Mouse (Mus musculus) left cerebral cortex, postnatal 4 days (tissue): Measurements from ENCODE around the gene Sema3b. TPM values are rescaled to one million over a fixed set of nuclear protein-coding genes. Genes with fewer than 3 reads are reported as not detected.

Experiments used
- DNase-seq: peaks from one replicate; pipeline ENCODE4 v3.0.0-alpha.2; 2022
- intact Hi-C: fragments of 180-260 bp; cut with DNase I; formaldehyde crosslinking; loops from one replicate; pipeline ENCODE4 v1.15.1; 2025
- total RNA-seq, 2 experiments: library from RNA; stranded (reverse); gene quantifications; 2 replicates each; pipeline ENCODE4 v1.2.3; 2021

Sema3b gene
- total RNA-seq, 2 experiments from 2014 or later = 3.9 to 5.6 TPM

DNA sequence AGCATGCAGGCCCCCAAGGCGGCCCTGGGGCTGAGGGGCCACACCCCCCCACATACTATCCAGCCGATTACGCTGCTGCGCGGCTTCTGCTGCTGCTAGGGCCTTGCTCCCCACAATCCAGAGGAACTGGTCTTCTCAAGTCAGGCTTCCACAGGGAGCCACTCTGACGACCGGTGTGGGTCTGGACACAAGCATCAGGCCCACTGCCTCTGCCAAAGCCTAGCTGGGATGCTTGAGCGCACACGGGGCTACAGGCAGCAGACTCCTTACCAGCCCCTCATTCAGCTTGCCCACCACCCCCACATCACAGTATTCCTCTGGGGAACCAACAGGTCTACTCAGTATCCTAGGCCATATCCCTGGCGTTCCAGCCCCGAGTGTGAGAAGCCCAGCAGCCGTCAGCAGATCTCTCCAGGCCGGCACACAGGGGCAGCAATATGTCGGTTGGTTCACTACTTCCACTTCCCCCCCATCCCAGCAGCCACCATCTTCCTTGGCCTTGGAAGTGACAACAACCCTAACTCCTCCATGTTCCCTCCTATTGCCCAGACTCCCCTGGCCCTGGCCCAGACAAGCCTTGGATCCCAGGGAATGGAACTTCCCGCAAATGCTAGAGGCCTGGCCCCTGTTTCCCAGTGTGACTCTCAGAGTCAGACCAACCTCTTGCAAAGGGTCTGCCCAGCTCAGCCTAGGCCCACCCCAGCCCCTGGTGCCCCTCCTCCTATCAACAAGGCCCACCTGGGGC lies 24.8 kb upstream of the Sema3b start:
- peak; percentile 38 for DNase-seq
- intact Hi-C loops = no loop called here

- peak; percentile 54 for DNase-seq
- intact Hi-C loops = no loop called here
Observed at GRCm38 (mm10) chr9:107633091-107633660, 24.1 kb upstream of the Sema3b start.

DNA sequence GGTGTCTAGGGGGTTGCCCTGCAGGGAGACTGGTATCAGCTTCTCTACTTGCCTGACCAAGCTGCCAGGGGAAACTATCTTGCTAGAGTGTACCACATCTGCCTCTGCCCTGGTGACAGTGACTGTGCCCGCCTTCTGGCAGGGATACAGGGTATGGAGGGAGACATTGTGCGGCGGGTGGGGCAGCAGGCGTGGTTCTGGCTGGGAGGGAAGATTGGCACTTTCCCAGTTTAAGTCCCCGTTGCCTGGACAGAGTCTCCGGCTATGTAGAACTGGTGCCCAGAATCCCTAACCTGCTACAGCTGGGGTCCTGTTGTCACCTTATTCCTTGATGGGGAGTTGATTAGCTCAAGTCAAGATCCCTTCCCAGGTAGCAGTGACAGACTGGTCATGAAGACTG lies 23.4 kb upstream of the Sema3b start:
- peak; percentile 80 for DNase-seq
- intact Hi-C loops = no loop called here

- intact Hi-C loops = no loop called here
Observed at GRCm38 (mm10) chr9:107631861-107632260, 22.8 kb upstream of the Sema3b start.

DNA sequence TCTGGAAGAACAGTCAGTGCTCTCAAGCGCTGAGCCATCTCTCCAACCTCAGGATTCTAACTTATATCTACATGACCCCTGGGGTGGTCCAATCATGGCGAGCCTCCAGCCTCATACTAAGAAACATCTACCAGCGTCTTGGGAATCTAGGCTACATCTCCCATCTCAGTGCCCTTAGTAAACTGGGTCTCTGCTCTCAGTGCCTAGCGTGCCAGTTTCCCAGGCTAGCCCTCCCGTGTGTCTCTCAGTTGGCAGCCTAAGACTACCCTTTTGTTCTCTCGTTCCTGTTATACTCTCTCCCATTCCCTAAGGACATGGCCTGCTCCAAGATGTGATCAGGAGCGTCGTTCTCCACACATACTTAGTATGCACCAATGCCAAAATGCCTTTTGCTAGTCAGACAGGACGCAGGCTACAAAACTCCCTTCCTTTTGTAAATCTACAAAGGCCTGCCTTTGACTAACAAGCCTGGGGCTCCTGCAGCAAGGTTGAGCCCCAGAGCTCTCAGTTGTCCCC lies 22.3 kb upstream of the Sema3b start:
- intact Hi-C loops = no loop called here
- no peak for DNase-seq

More at GRCm38 (mm10) chr9:107631861-107632260, 22.8 kb upstream of the Sema3b start:
- no peak for DNase-seq

DNA sequence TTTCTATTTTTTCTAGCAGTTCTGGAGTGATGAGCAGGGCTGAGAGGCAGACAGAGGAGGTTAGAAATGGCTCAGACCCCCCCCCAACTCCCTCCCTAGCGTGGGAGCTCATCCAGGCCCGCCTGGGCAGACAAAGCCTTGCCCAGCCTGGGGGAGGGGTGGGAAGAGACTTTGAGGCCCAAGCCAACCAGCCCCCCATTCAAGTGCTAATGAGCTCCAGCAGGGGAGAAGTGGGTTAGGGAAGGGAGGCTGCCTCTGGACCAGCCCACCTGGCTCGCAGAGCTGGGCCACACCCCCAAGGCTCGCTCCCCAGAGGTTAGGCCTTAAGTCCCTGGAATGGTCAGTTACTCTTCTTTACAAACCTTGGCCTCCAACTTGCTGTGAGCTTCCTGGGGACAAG lies 21.5 kb upstream of the Sema3b start:
- peak; percentile 84 for DNase-seq
- intact Hi-C loops = no loop called here

GRCm38 (mm10) chr9:107629901-107630425 lies 20.9 kb upstream of the Sema3b start:
- intact Hi-C loops = no loop called here
- DNase-seq = peak; percentile 48

GRCm38 (mm10) chr9:107629411-107629730 lies 20.3 kb upstream of the Sema3b start:
- DNase-seq = no peak
- intact Hi-C loops = no loop called here

- no peak for DNase-seq
- intact Hi-C loops = no loop called here
Observed at GRCm38 (mm10) chr9:107628721-107629410, 19.8 kb upstream of the Sema3b start.

DNA sequence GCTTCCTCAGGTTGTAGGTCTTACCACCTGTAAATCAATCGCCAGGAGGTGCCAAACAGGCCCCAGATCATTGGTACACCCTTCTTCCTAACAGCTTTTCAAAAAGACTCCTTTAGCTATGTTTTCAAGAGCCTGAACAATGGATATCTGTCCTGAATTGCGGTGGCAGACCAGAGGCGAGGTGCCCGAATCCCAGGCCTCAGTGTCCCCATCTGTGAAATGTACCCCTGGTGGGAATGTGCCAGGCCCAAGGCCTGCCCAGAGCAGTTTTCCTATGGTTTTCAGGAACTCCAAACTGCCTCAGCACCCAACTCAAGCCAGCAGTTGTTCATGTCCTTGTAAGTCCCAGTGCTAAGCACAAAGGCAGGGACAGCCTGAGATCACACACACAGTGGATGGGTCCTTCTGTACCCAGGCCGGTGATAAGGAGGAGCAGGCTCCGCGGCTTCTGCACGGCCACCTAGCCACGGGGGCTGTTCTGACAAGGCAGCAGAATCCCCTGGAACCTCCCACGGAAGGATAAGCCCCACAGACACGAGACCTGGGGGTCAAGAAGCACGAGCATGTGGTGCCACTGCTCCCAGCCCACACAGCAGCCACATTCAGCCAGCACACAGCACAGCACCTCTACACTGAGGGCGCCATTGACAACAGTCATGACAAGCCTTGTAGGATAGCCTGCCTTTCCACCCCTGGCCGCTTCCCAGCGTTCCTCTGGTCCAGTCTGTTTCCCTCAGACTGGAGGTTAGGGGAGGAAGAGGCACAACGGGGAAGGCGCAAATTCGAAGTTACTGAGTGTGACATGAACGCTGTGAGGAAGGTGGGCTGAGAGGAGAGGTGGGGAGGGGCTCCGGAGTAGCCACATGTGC lies 18.6 kb upstream of the Sema3b start:
- intact Hi-C loops = no loop called here
- DNase-seq = no peak

DNA sequence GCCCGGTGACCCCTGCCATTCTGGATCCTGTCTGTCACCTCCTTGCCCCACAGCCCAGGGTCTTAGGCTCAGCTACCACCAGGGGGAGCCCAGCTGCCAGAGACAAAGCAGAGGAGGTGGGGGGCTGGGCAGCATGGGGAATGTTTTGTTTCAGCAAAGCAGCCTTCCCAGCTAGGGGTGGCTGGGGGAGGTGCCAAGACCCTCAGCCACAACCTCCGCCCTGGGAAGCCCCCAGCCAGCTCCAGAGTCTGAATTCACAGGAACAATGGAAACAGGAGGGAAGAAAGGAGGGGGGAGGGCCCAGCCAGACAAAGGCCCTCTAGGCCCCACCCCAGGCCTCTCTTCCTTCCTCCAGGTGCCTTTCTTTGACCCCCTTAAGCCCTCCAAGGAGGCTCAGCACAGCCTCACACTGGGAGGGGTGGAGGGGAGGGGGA lies 17.8 kb upstream of the Sema3b start:
- peak; percentile 95 for DNase-seq
- intact Hi-C loops = no loop called here

- intact Hi-C loops = no loop called here
- no peak for DNase-seq
Observed at GRCm38 (mm10) chr9:107626158-107626843, 17.3 kb upstream of the Sema3b start.

DNA sequence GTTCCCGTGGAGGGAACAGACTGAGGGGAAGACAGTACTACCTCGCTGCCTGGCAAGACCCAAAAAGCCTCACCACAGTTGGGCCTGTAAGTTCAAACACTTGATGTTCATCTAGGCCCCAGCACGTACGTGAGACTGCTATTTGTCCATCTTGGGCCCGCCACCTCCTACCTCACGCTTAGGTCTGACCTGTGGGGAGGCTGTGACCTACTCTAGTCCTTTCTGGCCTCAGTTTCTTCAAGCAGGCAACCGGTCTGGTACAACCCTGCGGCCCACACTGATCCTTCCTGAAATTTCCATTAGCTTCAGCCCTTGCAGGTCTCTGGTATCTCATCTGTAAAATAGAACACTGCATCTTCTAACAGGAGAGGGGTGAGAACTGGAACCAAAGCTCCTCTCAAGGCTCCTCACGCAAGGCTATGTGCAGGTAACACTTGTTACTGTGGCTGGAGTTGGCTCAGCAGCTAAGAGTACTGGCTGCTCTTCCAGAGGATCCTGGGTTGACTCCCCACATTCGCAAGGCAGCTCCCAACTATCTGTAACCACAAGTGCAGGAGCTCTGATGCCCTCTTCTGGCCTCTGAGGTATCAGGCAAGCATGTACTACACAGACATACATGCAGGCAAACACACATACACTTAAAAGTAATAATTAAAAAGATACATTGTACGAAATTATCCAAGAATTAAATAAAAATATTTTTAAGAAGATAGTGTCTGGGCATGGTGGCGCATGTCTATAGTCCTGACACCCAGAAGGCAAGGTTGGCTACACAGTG lies 16.5 kb upstream of the Sema3b start:
- intact Hi-C loops = no loop called here

GRCm38 (mm10) chr9:107624951-107625350 lies 15.9 kb upstream of the Sema3b start:
- intact Hi-C loops = no loop called here
- no peak for DNase-seq

More for the DNA sequence above, 16.5 kb upstream of the Sema3b start:
- no peak for DNase-seq

DNA sequence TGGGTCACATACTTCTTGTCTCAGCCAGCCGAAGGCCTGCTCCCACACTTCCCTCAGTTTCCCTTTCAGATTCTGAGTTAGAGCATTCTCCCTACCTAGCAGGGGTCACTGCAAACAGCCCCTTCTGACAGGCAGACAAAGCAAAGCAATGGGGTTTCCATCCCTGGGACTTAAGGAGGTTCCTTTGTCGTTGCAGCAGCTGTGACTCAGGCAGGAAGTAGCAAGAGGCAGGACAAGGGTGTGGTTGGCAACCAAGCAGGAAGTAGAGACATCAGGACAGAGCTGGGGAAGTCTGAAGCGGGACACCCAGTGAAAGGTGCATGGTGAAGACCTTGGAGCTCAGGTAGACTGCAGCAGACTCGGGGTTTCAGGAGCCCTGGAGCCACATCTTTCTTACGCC lies 15.5 kb upstream of the Sema3b start:
- intact Hi-C loops = no loop called here
- no peak for DNase-seq

GRCm38 (mm10) chr9:107620954-107621353 lies 11.9 kb upstream of the Sema3b start:
- intact Hi-C loops = no loop called here

DNA sequence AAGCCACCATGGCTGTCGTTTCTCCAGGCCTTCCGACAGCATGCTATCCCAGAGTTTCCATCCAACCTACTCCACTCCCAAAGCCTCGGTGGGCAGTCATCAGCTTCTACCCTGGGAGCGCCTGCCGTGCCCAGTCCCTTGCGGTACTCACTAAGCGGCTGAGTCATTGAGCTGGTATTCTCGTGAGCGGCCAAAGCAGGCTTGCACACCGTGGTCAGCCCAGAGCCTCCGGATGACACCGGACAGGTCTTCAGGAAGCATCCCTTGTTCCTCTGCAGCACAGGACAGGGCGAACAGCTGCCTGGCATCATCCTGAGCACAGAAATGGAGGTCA lies 10.5 kb upstream of the Sema3b start:
- DNase-seq = no peak
- intact Hi-C loops = no loop called here

More at GRCm38 (mm10) chr9:107620954-107621353, 11.9 kb upstream of the Sema3b start:
- DNase-seq = no peak

- intact Hi-C loops = no loop called here
- DNase-seq = no peak
Observed at GRCm38 (mm10) chr9:107618778-107619545, 9.9 kb upstream of the Sema3b start.

DNA sequence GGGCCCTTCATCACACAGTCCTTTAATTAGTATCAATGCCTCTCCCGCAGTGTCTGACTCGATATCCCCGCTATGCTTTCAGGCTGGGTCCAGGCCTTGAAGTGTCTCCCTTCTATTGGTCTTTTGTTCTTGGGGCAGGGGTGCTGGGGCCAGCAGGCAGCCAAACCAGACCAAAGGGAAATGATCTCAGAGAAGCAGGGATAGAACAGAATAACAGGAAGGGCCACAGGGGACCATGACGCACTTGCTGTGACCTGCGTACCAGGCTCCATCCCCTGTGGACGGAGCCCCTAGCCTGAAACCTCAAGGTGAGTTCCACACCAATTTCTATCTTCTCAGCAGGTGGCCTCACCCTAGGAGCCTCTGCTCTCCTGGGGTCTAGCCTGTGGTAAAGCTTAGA lies 9.1 kb upstream of the Sema3b start:
- no peak for DNase-seq
- intact Hi-C loops = no loop called here
